Mouse (Mus musculus) T-helper 1 cell (primary cell): ENCODE measurements around the gene Fzr1.

Source experiments
- in situ Hi-C: fragments of 300-600 bp; cut with MboI, MseI; formaldehyde crosslinking; loops from one replicate; pipeline ENCODE4 v1.15.1; 2025; ENCODE audit warnings: high pct_unique_total_duplicates

Fzr1 gene

GRCm38 (mm10) chr10:81402227-81402765, 24.0 kb upstream of the Fzr1 start:
- in situ Hi-C loops, result no loop called here

- in situ Hi-C loops, result no loop called here
These were observed 23.4 kb upstream of the Fzr1 start for GRCm38 (mm10) chr10:81401521-81402226.

- in situ Hi-C loops, result no loop called here
These were observed 22.8 kb upstream of the Fzr1 start for GRCm38 (mm10) chr10:81401205-81401520.

- in situ Hi-C loops, result no loop called here
These were observed 22.3 kb upstream of the Fzr1 start for GRCm38 (mm10) chr10:81400371-81401204.

GRCm38 (mm10) chr10:81399798-81400308, 21.5 kb upstream of the Fzr1 start:
- in situ Hi-C loops, result loop anchor here (10.0 kb wide), 1 partner anchor 55 kb away; the partner anchor contains the start of gene Nfic

- in situ Hi-C loops, result loop anchor here (10.0 kb wide), 1 partner anchor 56 kb away; the partner anchor contains the start of gene Nfic
These were observed 21.0 kb upstream of the Fzr1 start for GRCm38 (mm10) chr10:81399296-81399695.

- in situ Hi-C loops, result loop anchor here (10.0 kb wide), 1 partner anchor 58 kb away; the partner anchor contains the start of gene Nfic
These were observed 18.4 kb upstream of the Fzr1 start for GRCm38 (mm10) chr10:81396749-81397148.

- in situ Hi-C loops, result loop anchor here (10.0 kb wide), 1 partner anchor 59 kb away; the partner anchor contains the start of gene Nfic
These were observed 17.5 kb upstream of the Fzr1 start for GRCm38 (mm10) chr10:81395865-81396264.

- in situ Hi-C loops, result loop anchor here (10.0 kb wide), 1 partner anchor 60 kb away; the partner anchor contains the start of gene Nfic
These were observed 16.8 kb upstream of the Fzr1 start for GRCm38 (mm10) chr10:81395127-81395526.

- in situ Hi-C loops, result loop anchor here (5.0 to 10.0 kb wide), 2 partner anchors 61 to 139 kb away; partner anchors contain the start of gene Nfic
These were observed 15.2 kb upstream of the Fzr1 start for GRCm38 (mm10) chr10:81393456-81394063.

- in situ Hi-C loops, result loop anchor here (5.0 to 10.0 kb wide), 2 partner anchors 62 to 140 kb away; partner anchors contain the start of gene Nfic
These were observed 14.5 kb upstream of the Fzr1 start, which contains the start of gene Smim24 for GRCm38 (mm10) chr10:81392781-81393185. TSS of gene Smim24 (plus strand) at chr10:81393051.

GRCm38 (mm10) chr10:81392270-81392669, 14.0 kb upstream of the Fzr1 start:
- in situ Hi-C loops, result loop anchor here (5.0 to 10.0 kb wide), 2 partner anchors 63 to 140 kb away; partner anchors contain the start of gene Nfic

GRCm38 (mm10) chr10:81390678-81390965, 12.3 kb upstream of the Fzr1 start:
- in situ Hi-C loops, result loop anchor here (5.0 to 10.0 kb wide), 2 partner anchors 64 to 142 kb away; partner anchors contain the start of gene Nfic

- in situ Hi-C loops, result loop anchor here (5.0 to 10.0 kb wide), 2 partner anchors 65 to 142 kb away; partner anchors contain the start of gene Nfic
These were observed 11.7 kb upstream of the Fzr1 start for GRCm38 (mm10) chr10:81389801-81390677.

- in situ Hi-C loops, result no loop called here
These were observed 11.1 kb upstream of the Fzr1 start for GRCm38 (mm10) chr10:81389373-81389772.

GRCm38 (mm10) chr10:81388505-81389055, 10.3 kb upstream of the Fzr1 start, which contains the start of gene Gm48552:
TSS of gene Gm48552 (plus strand) at chr10:81389005.
- in situ Hi-C loops, result no loop called here

GRCm38 (mm10) chr10:81387716-81388115, 9.4 kb upstream of the Fzr1 start:
- in situ Hi-C loops, result no loop called here

- in situ Hi-C loops, result no loop called here
These were observed 7.4 kb upstream of the Fzr1 start for GRCm38 (mm10) chr10:81385603-81386306.

- in situ Hi-C loops, result no loop called here
These were observed 6.3 kb upstream of the Fzr1 start for GRCm38 (mm10) chr10:81384605-81384982.
